Mouse (Mus musculus): Measurements from ENCODE around the gene Upk1a. TPM values are rescaled to one million over a fixed set of nuclear protein-coding genes. Genes with fewer than 3 reads are reported as not detected.

Upk1a gene
- polyA plus RNA-seq, 1 experiment from 2014 or later: 0.39 TPM

DNA sequence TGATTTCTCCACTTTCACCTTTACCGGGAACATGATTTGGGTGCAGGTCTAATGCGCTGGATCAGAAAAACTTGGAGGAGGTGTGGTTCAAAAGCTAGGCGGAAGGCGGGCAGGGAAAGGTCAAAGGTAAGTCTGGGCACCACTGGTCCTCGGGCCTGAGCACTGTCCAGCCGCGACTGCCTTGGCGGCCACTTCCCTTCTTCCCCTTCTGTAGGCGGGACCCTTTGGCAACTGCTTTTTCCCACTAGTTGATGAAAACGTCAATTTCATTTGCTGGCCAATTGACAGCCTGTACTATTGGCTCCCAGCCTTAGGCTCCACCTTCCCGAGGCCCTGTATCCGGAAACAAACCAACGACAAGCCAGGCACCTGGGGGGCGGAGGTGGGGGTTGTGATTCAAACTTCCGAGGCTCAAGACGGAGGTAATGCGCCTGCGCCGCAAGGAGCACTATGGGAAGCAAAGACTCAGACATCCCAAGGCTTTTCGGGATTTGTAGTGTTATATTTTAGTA lies 53.1 kb downstream of the Upk1a start, which contains the start of gene Lin37:
Gene Lin37 (minus strand): TSS at position 396 of the 512 bp plus-strand sequence.
- peaks cover 36% of the 10 kb centered on the region for H3K36me3 ChIP-seq (ENCODE audit: control insufficient read depth, insufficient read depth, low read length)
- H3K9me3 ChIP-seq (ENCODE audit: control insufficient read depth, low read length): no peaks in the 10 kb centered on the region
- peak within 1 kb of the TSS; percentile 75 for H3K4me3 ChIP-seq (ENCODE audit: low read depth, low read length)
- peak within 1 kb of the TSS; percentile 71 for H3K9ac ChIP-seq (ENCODE audit: low read depth, low read length)
- peaks cover 13% of the 10 kb centered on the region for H3K4me1 ChIP-seq (ENCODE audit: control insufficient read depth, insufficient read depth, low read length)
- DNase-seq (ENCODE audit: low spot score) (peak; percentile 99), ATAC-seq (ENCODE audit: low read depth) (peak; percentile 89)
- H3K27ac ChIP-seq (replicated peaks; ENCODE audit: low read depth, low read length): 0 out of 2 replicates have a peak within 1 kb of the TSS, but pooled peaks have one; percentile 63
- H3K27me3 ChIP-seq (replicated peaks; ENCODE audit: control insufficient read depth, insufficient read depth, low read length): no peaks in the 10 kb centered on the region
- 0% methylated on average over 20 of the region's 20 CpGs for WGBS
- H3K4me2 ChIP-seq (ENCODE audit: low read depth, low read length): peak within 1 kb of the TSS; percentile 83

GRCm38 (mm10) chr7:30558656-30559442 lies 53.8 kb downstream of the Upk1a start:
- DNase-seq (ENCODE audit: low spot score) (no peak), ATAC-seq (ENCODE audit: low read depth) (no peak)
- WGBS: 14% methylated on average over 12 of the region's 12 CpGs
- Histone ChIP-seq H3K36me3 (ENCODE audit: control insufficient read depth, insufficient read depth, low read length) (peaks cover 37% of the 10 kb centered on the region), H3K4me3 (ENCODE audit: low read depth, low read length) (peak overlapping the region; percentile 75), H3K9ac (ENCODE audit: low read depth, low read length) (peak overlapping the region; percentile 71), H3K9me3 (ENCODE audit: control insufficient read depth, low read length) (no peaks in the 10 kb centered on the region), H3K27me3 (replicated peaks; ENCODE audit: control insufficient read depth, insufficient read depth, low read length) (no peaks in the 10 kb centered on the region), H3K27ac (replicated peaks; ENCODE audit: low read depth, low read length) (no peak overlapping the region), H3K4me2 (ENCODE audit: low read depth, low read length) (peak overlapping the region; percentile 83), H3K4me1 (ENCODE audit: control insufficient read depth, insufficient read depth, low read length) (peaks cover 13% of the 10 kb centered on the region)

DNA sequence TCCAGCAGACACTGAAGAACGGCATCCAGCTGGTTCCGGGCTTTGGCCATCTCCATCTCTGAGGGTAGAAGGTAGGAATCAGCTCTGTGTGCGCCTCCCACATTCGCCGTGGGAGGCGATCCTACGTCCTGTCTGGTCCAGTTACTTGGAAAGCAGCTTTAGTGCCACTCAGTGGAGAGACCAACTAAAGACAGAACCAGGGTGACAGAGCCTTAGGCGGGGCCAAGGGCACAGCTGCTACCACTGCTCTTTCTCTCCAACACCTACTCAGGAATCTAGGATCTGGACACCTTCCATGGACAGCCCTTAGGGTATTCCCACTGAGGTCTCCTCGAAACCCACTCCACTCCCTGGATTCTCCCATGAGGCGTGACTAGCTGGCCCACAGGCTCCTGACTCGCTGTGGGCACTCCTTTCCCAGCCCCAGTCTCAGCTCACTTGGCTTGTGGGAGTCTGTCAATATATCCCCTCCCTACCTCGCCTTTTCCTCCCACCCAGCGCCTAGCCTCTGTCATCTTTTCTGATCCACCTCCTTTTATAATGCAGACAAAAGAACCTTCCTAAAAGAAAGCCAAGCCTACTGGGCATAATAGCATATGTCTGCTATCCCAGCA lies 54.6 kb downstream of the Upk1a start:
- no peak for DNase-seq (ENCODE audit: low spot score)
- H3K4me3 ChIP-seq (ENCODE audit: low read depth, low read length): peak overlapping the region; percentile 75; the same call in 1 of the 2 replicates
- H3K4me1 ChIP-seq (ENCODE audit: control insufficient read depth, insufficient read depth, low read length): peaks cover 21% of the 10 kb centered on the region
- H3K36me3 ChIP-seq (ENCODE audit: control insufficient read depth, insufficient read depth, low read length): peaks cover 37% of the 10 kb centered on the region
- H3K27me3 ChIP-seq (replicated peaks; ENCODE audit: control insufficient read depth, insufficient read depth, low read length): no peaks in the 10 kb centered on the region
- no peaks in the 10 kb centered on the region for H3K9me3 ChIP-seq (ENCODE audit: control insufficient read depth, low read length)
- H3K4me2 ChIP-seq (ENCODE audit: low read depth, low read length): peak overlapping the region; percentile 83
- WGBS: 92% methylated on average over 13 of the region's 13 CpGs
- no peak for ATAC-seq (ENCODE audit: low read depth)
- no peak overlapping the region for H3K27ac ChIP-seq (replicated peaks; ENCODE audit: low read depth, low read length)
- peak overlapping the region; percentile 71; the same call in 1 of the 2 replicates for H3K9ac ChIP-seq (ENCODE audit: low read depth, low read length)

DNA sequence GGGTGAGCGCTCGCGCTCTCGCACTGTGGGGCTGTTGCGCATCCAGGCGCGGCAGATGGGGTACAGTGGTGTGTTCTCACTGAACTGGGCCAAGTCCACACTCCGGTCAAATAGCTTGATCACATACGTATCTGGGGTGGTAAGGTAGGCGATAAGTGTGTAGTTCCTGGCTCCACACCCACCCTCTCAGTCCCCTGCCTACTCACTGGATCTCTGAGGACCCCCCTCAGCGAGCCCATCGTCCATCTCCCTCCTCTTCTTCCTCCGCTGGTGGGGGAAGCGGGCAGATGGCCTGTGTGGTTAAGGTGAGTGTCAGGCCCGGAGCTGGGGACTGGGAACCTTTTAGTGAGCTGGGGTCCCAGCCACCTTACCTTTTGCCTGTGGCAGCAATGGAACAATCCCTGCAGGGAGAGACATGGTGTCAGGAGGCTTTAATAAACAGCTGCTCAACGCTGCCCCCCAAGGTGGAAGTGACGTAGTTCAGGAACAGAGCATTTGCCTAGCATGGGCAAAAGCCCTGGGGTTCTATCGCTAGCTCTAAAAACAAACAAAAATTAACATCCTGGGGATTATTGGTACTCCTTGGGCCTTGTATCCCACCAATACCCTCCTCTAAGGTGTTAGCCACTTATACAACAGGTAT lies 55.6 kb downstream of the Upk1a start:
- Histone ChIP-seq H3K27ac (replicated peaks; ENCODE audit: low read depth, low read length) (no peak overlapping the region), H3K9me3 (ENCODE audit: control insufficient read depth, low read length) (no peaks in the 10 kb centered on the region), H3K36me3 (ENCODE audit: control insufficient read depth, insufficient read depth, low read length) (peaks cover 37% of the 10 kb centered on the region), H3K4me1 (ENCODE audit: control insufficient read depth, insufficient read depth, low read length) (peaks cover 24% of the 10 kb centered on the region), H3K4me2 (ENCODE audit: low read depth, low read length) (no peak overlapping the region), H3K4me3 (ENCODE audit: low read depth, low read length) (no peak overlapping the region), H3K27me3 (replicated peaks; ENCODE audit: control insufficient read depth, insufficient read depth, low read length) (no peaks in the 10 kb centered on the region), H3K9ac (ENCODE audit: low read depth, low read length) (no peak overlapping the region)
- no peak for ATAC-seq (ENCODE audit: low read depth)
- WGBS: 94% methylated on average over 18 of the region's 18 CpGs
- no peak for DNase-seq (ENCODE audit: low spot score)

GRCm38 (mm10) chr7:30553810-30554584 lies 58.6 kb downstream of the Upk1a start:
- Histone ChIP-seq H3K27me3 (replicated peaks; ENCODE audit: control insufficient read depth, insufficient read depth, low read length) (no peaks in the 10 kb centered on the region), H3K4me2 (ENCODE audit: low read depth, low read length) (peak overlapping the region; percentile 95), H3K36me3 (ENCODE audit: control insufficient read depth, insufficient read depth, low read length) (peaks cover 41% of the 10 kb centered on the region), H3K4me3 (ENCODE audit: low read depth, low read length) (peak overlapping the region; percentile 65), H3K4me1 (ENCODE audit: control insufficient read depth, insufficient read depth, low read length) (peaks cover 21% of the 10 kb centered on the region), H3K9ac (ENCODE audit: low read depth, low read length) (peak overlapping the region; percentile 76), H3K9me3 (ENCODE audit: control insufficient read depth, low read length) (no peaks in the 10 kb centered on the region), H3K27ac (replicated peaks; ENCODE audit: low read depth, low read length) (peak overlapping the region; percentile 98; the same call in 1 of the 2 replicates)
- WGBS: 87% methylated on average over 22 of the region's 22 CpGs
- ATAC-seq (ENCODE audit: low read depth): no peak
- DNase-seq (ENCODE audit: low spot score): no peak

Small RNAs within 50 kb of the gene (microRNA-seq; reads per million reads assigned to microRNA genes)
- gene Mir3569 (ENCODE audit: borderline number of aligned reads): not detected

Other genes starting within 250 kb of the Upk1a start
- gene Tyrobp, start 199.1 kb downstream of the Upk1a start, polyA plus RNA-seq (2014; fragmentation: Nextera tagmentation; extraction: Ambion mirVana): 82.9 and 97.0 TPM in 2 replicates
- gene Hcst, start 193.0 kb downstream of the Upk1a start, polyA plus RNA-seq (2014; fragmentation: Nextera tagmentation; extraction: Ambion mirVana): 2.2 and 2.4 TPM in 2 replicates
- 1.0 and 2.0 TPM in 2 replicates for gene Nfkbid, start 191.1 kb downstream of the Upk1a start, polyA plus RNA-seq (2014; fragmentation: Nextera tagmentation; extraction: Ambion mirVana)
- 51.0 and 53.6 TPM in 2 replicates for gene Aplp1, start 167.3 kb downstream of the Upk1a start, polyA plus RNA-seq (2014; fragmentation: Nextera tagmentation; extraction: Ambion mirVana)
- 0.45 and 0.82 TPM in 2 replicates for gene Kirrel2, start 155.2 kb downstream of the Upk1a start, polyA plus RNA-seq (2014; fragmentation: Nextera tagmentation; extraction: Ambion mirVana)
- 0.22 and 0.35 TPM in 2 replicates for gene Nphs1, start 154.5 kb downstream of the Upk1a start, polyA plus RNA-seq (2014; fragmentation: Nextera tagmentation; extraction: Ambion mirVana)
- not detected in 2 replicates for gene Prodh2, start 119.2 kb downstream of the Upk1a start, polyA plus RNA-seq (2014; fragmentation: Nextera tagmentation; extraction: Ambion mirVana)
- 9.7 and 10.9 TPM in 2 replicates for gene Arhgap33, start 77.8 kb downstream of the Upk1a start, polyA plus RNA-seq (2014; fragmentation: Nextera tagmentation; extraction: Ambion mirVana)
- 16.8 and 20.4 TPM in 2 replicates for gene Hspb6, start 60.7 kb downstream of the Upk1a start, polyA plus RNA-seq (2014; fragmentation: Nextera tagmentation; extraction: Ambion mirVana)
- 8.1 and 9.9 TPM in 2 replicates for gene Proser3, start 60.5 kb downstream of the Upk1a start, polyA plus RNA-seq (2014; fragmentation: Nextera tagmentation; extraction: Ambion mirVana)
- gene Lin37, start 53.0 kb downstream of the Upk1a start, polyA plus RNA-seq (2014; fragmentation: Nextera tagmentation; extraction: Ambion mirVana): 45.7 and 50.5 TPM in 2 replicates
- gene U2af1l4, start 49.5 kb downstream of the Upk1a start, polyA plus RNA-seq (2014; fragmentation: Nextera tagmentation; extraction: Ambion mirVana): 85.4 and 88.0 TPM in 2 replicates
- 4.7 and 5.1 TPM in 2 replicates for gene Gm49396, start 49.5 kb downstream of the Upk1a start, polyA plus RNA-seq (2014; fragmentation: Nextera tagmentation; extraction: Ambion mirVana)
- 108 and 113 TPM in 2 replicates for gene Psenen, start 49.2 kb downstream of the Upk1a start, polyA plus RNA-seq (2014; fragmentation: Nextera tagmentation; extraction: Ambion mirVana)
- gene Igflr1, start 47.4 kb downstream of the Upk1a start, polyA plus RNA-seq (2014; fragmentation: Nextera tagmentation; extraction: Ambion mirVana): 2.1 and 2.9 TPM in 2 replicates
- gene Kmt2b, start 24.1 kb downstream of the Upk1a start, polyA plus RNA-seq (2014; fragmentation: Nextera tagmentation; extraction: Ambion mirVana): 11.7 and 13.3 TPM in 2 replicates
- 0.26 and 0.45 TPM in 2 replicates for gene Zbtb32, start 13.9 kb downstream of the Upk1a start, polyA plus RNA-seq (2014; fragmentation: Nextera tagmentation; extraction: Ambion mirVana)
- gene Cox6b1, start 13.3 kb upstream of the Upk1a start, polyA plus RNA-seq (2014; fragmentation: Nextera tagmentation; extraction: Ambion mirVana): 860 and 1,015 TPM in 2 replicates
- gene Etv2, start 23.0 kb upstream of the Upk1a start, polyA plus RNA-seq (2014; fragmentation: Nextera tagmentation; extraction: Ambion mirVana): not detected in 2 replicates
- 93.1 and 106 TPM in 2 replicates for gene Rbm42, start 37.5 kb upstream of the Upk1a start, polyA plus RNA-seq (2014; fragmentation: Nextera tagmentation; extraction: Ambion mirVana)
- 30.7 and 35.0 TPM in 2 replicates for gene Haus5, start 52.1 kb upstream of the Upk1a start, polyA plus RNA-seq (2014; fragmentation: Nextera tagmentation; extraction: Ambion mirVana)
- not detected in 2 replicates for gene Pmis2, start 58.8 kb upstream of the Upk1a start, polyA plus RNA-seq (2014; fragmentation: Nextera tagmentation; extraction: Ambion mirVana)
- gene 2200002J24Rik, start 86.1 kb upstream of the Upk1a start, polyA plus RNA-seq (2014; fragmentation: Nextera tagmentation; extraction: Ambion mirVana): 0.37 and 0.46 TPM in 2 replicates
- gene Atp4a, start 99.4 kb upstream of the Upk1a start, polyA plus RNA-seq (2014; fragmentation: Nextera tagmentation; extraction: Ambion mirVana): 0.32 and 0.54 TPM in 2 replicates
- 212 and 214 TPM in 2 replicates for gene Tmem147, start 116.7 kb upstream of the Upk1a start, polyA plus RNA-seq (2014; fragmentation: Nextera tagmentation; extraction: Ambion mirVana)
- 0.33 and 0.38 TPM in 2 replicates for gene Gapdhs, start 130.8 kb upstream of the Upk1a start, polyA plus RNA-seq (2014; fragmentation: Nextera tagmentation; extraction: Ambion mirVana)
- gene Sbsn, start 138.6 kb upstream of the Upk1a start, polyA plus RNA-seq (2014; fragmentation: Nextera tagmentation; extraction: Ambion mirVana): 12.4 and 33.7 TPM in 2 replicates
- gene Dmkn, start 150.9 kb upstream of the Upk1a start, polyA plus RNA-seq (2014; fragmentation: Nextera tagmentation; extraction: Ambion mirVana): 123 and 159 TPM in 2 replicates
- 428 and 557 TPM in 2 replicates for gene Krtdap, start 175.0 kb upstream of the Upk1a start, polyA plus RNA-seq (2014; fragmentation: Nextera tagmentation; extraction: Ambion mirVana)
- 0.14 and 0.46 TPM in 2 replicates for gene Ffar2, start 210.9 kb upstream of the Upk1a start, polyA plus RNA-seq (2014; fragmentation: Nextera tagmentation; extraction: Ambion mirVana)
- gene Ffar3, start 243.3 kb upstream of the Upk1a start, polyA plus RNA-seq (2014; fragmentation: Nextera tagmentation; extraction: Ambion mirVana): not detected in 2 replicates
- gene Ffar1, start 248.7 kb upstream of the Upk1a start, polyA plus RNA-seq (2014; fragmentation: Nextera tagmentation; extraction: Ambion mirVana): not detected in 2 replicates